Mouse (Mus musculus) heart, embryonic 15.5 days (tissue): ENCODE measurements around the gene Iffo1. TPM values are rescaled to one million over a fixed set of nuclear protein-coding genes. Genes with fewer than 3 reads are reported as not detected.
A peak's percentile ranks its signal among the peaks of the same experiment; 100 is the strongest.
"Not testable (repeated sequence)": the region's sequence is repeated elsewhere in the genome, so short reads cannot be mapped to it uniquely, and the experiment has no call there.

Experiments used
- ATAC-seq: fragments of 200-750 bp; cut with Nextera tagmentation; replicated peaks from 2 replicates; pipeline ENCODE4 v1.8.0; 2017; ENCODE audit warnings: low read depth, moderate TSS enrichment; ENCODE audit not compliant: insufficient number of reproducible peaks, insufficient read depth, low FRiP score
- H3K27ac ChIP-seq: fragments of 300-500 bp; sonication (generic); 2 replicates; pipeline ENCODE4 v1.5.1; 2015; ENCODE audit warnings: mild to moderate bottlenecking, inconsistent platforms
- H3K27me3 ChIP-seq: fragments of 300-500 bp; sonication (generic); 2 replicates; pipeline ENCODE4 v1.6.1; 2015; ENCODE audit warnings: inconsistent platforms
- H3K36me3 ChIP-seq: fragments of 300-500 bp; sonication (generic); 2 replicates; pipeline ENCODE4 v1.6.1; 2015; ENCODE audit warnings: mild to moderate bottlenecking, inconsistent platforms
- H3K4me1 ChIP-seq: fragments of 300-500 bp; sonication (generic); replicated peaks from 2 replicates; pipeline ENCODE4 v1.6.1; 2015; ENCODE audit warnings: inconsistent platforms
- H3K4me2 ChIP-seq: fragments of 300-500 bp; sonication (generic); 2 replicates; pipeline ENCODE4 v1.6.1; 2015; ENCODE audit warnings: inconsistent platforms, mild to moderate bottlenecking, moderate library complexity
- H3K4me3 ChIP-seq: fragments of 300-500 bp; sonication (generic); 2 replicates; pipeline ENCODE4 v1.5.1; 2015; ENCODE audit warnings: mild to moderate bottlenecking, inconsistent platforms
- H3K9ac ChIP-seq: fragments of 300-500 bp; sonication (generic); 2 replicates; pipeline ENCODE4 v1.6.1; 2015; ENCODE audit warnings: mild to moderate bottlenecking, inconsistent platforms
- H3K9me3 ChIP-seq: fragments of 300-500 bp; sonication (generic); replicated peaks from 2 replicates; pipeline ENCODE4 v1.6.1; 2016; ENCODE audit warnings: inconsistent platforms
- WGBS: fragments of 180-500 bp; shearing (Covaris S2); methylation state at CpG from one replicate; pipeline ENCODE4 v1.1.7; 2015; ENCODE audit warnings: mixed read lengths; 5-methylcytosine and 5-hydroxymethylcytosine counted together
- polyA plus RNA-seq: library from polyadenylated mRNA; unstranded; fragments of >200 nt; fragmentation: Nextera tagmentation; extraction: Ambion mirVana; gene quantifications from 2 replicates; pipeline ENCODE4 v1.2.1, GENCODE M21; 2015

The Iffo1 gene
- polyA plus RNA-seq, 1 experiment from 2014 or later = 9.7 TPM

- no peak overlapping the region for H3K27ac ChIP-seq
- no peak for ATAC-seq
- H3K4me3 ChIP-seq = no peak overlapping the region
- no peaks in the 10 kb centered on the region for H3K27me3 ChIP-seq
- no peak overlapping the region for H3K9ac ChIP-seq
- no peak overlapping the region for H3K4me2 ChIP-seq
- WGBS = 88% methylated on average over 4 of the region's 4 CpGs
- peaks cover 18% of the 10 kb centered on the region for H3K4me1 ChIP-seq
- no peaks in the 10 kb centered on the region for H3K9me3 ChIP-seq
- H3K36me3 ChIP-seq = peaks cover 25% of the 10 kb centered on the region; the same call in 1 of the 2 replicates
These were observed 8.6 kb downstream of the Iffo1 start for GRCm38 (mm10) chr6:125153682-125154081.

DNA sequence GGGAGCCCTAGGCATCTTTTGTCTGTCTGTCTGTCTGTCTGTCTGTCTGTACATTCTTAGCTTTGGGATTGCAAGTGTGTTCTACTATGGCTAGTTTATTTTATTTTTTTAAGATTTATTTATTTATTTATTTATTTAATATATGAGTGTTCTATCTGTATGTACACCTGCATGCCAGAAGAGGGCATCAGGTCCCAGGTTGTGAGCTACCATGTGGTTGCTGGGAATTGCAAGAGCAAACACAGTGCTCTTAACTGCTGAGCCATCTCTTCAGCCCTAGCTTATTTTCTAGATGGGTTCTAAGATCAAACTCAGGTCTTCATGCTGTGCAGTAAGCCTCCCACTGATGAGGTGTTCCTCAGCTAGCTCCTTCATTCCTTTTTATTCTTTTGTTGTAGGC is 9.5 kb downstream of the Iffo1 start:
- Histone ChIP-seq H3K36me3 (peaks cover 33% of the 10 kb centered on the region; the same call in 1 of the 2 replicates), H3K4me3 (no peak overlapping the region), H3K27me3 (no peaks in the 10 kb centered on the region), H3K27ac (no peak overlapping the region), H3K4me2 (no peak overlapping the region), H3K9ac (no peak overlapping the region), H3K4me1 (peaks cover 9% of the 10 kb centered on the region), H3K9me3 (no peaks in the 10 kb centered on the region)
- ATAC-seq = no peak

DNA sequence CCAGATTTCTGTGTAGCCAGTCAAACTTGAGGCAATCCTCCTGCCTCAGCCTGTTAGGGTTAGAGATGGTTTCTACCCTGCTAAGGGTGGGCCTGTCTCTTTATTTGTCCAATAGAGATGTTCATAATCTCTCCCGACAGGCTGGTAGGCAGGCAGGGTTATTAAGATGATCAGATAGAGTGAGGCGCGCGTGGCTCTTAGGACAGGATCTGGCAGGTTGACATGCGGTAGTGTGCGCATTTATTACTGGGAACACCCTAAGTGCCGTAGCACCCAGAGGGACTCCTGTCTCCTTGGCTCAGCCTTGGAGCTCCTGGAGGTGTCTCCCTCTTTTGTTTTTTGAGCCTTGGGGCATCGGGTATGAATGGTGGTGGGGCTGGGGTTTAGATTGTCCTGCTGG is 10.2 kb downstream of the Iffo1 start:
- H3K27me3 ChIP-seq = no peaks in the 10 kb centered on the region
- peaks cover 8% of the 10 kb centered on the region for H3K4me1 ChIP-seq
- H3K4me3 ChIP-seq = no peak overlapping the region
- no peak overlapping the region for H3K4me2 ChIP-seq
- H3K27ac ChIP-seq = no peak overlapping the region
- WGBS = 89% methylated on average over 8 of the region's 8 CpGs
- H3K36me3 ChIP-seq = peaks cover 34% of the 10 kb centered on the region; the same call in 1 of the 2 replicates
- H3K9me3 ChIP-seq = no peaks in the 10 kb centered on the region
- no peak for ATAC-seq
- no peak overlapping the region for H3K9ac ChIP-seq

DNA sequence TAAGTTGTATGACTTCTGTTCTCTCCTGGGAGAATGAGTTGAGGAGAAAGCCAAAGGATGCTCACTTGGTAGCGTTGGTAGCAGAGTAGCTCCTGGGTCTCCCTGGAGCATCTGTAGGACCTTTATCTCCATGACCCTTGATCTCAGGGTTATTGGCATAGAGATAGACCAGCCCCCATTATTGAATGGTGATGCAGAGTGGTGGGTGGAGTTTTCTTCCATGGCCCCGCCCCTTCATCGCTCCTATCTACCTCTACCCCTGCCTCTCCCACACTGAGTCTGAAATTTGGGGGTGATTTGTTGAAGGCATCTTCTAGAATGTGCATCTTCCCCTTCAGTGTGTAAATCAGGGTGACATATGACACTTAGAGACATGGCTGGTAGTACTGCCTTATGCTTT is 11.4 kb downstream of the Iffo1 start:
- Histone ChIP-seq H3K4me1 (peaks cover 16% of the 10 kb centered on the region), H3K36me3 (peaks cover 39% of the 10 kb centered on the region; the same call in 1 of the 2 replicates), H3K9ac (no peak overlapping the region), H3K4me2 (no peak overlapping the region), H3K27me3 (no peaks in the 10 kb centered on the region), H3K9me3 (no peaks in the 10 kb centered on the region), H3K4me3 (no peak overlapping the region), H3K27ac (no peak overlapping the region)
- WGBS = 91% methylated on average over 3 of the region's 3 CpGs
- ATAC-seq = no peak

- WGBS = 69% methylated on average over 7 of the region's 7 CpGs
- Histone ChIP-seq H3K4me1 (peaks cover 20% of the 10 kb centered on the region), H3K36me3 (peaks cover 36% of the 10 kb centered on the region; the same call in 1 of the 2 replicates), H3K27me3 (no peaks in the 10 kb centered on the region), H3K27ac (no peak overlapping the region; the same call in 1 of the 2 replicates), H3K9ac (no peak overlapping the region; the same call in 1 of the 2 replicates), H3K4me3 (no peak overlapping the region), H3K4me2 (no peak overlapping the region), H3K9me3 (no peaks in the 10 kb centered on the region)
- no peak for ATAC-seq
These were observed 12.0 kb downstream of the Iffo1 start for GRCm38 (mm10) chr6:125156903-125157614.

DNA sequence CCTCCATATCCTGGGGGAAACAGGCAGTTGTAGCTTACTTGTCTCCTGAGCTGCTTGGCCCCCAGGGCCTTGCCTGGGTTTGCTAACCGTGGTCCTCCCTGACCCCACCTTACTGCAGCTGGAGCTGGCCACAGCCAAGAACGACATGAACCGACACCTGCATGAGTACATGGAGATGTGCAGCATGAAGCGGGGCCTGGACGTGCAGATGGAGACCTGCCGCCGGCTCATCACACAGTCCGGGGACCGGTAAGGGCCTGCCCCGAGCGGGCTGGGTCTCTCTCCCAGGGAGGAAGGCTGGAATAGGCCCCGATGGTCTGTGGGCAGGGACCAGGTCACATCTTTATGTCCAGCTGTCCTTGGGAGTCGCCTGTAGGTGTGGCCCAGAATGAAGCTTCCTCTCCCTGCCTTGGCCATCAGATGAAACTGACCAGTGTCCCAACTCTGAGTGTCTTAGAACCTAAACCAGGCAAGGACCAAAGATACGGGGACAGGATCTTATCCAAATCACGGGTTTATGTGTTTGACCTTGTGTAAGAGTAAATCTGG is 14.0 kb downstream of the Iffo1 start:
- peaks cover 29% of the 10 kb centered on the region for H3K36me3 ChIP-seq
- WGBS = 83% methylated on average over 15 of the region's 15 CpGs
- no peak overlapping the region for H3K4me2 ChIP-seq
- H3K4me3 ChIP-seq = no peak overlapping the region
- no peak overlapping the region for H3K9ac ChIP-seq
- peaks cover 36% of the 10 kb centered on the region for H3K4me1 ChIP-seq
- no peaks in the 10 kb centered on the region for H3K9me3 ChIP-seq
- no peak for ATAC-seq
- no peaks in the 10 kb centered on the region for H3K27me3 ChIP-seq
- H3K27ac ChIP-seq = no peak overlapping the region

- 75% methylated on average over 7 of the region's 7 CpGs for WGBS
These were observed 14.9 kb downstream of the Iffo1 start for GRCm38 (mm10) chr6:125159773-125160557.

GRCm38 (mm10) chr6:125160558-125160853 is 15.5 kb downstream of the Iffo1 start:
- peaks cover 32% of the 10 kb centered on the region for H3K36me3 ChIP-seq
- H3K9ac ChIP-seq = no peak overlapping the region
- no peaks in the 10 kb centered on the region for H3K9me3 ChIP-seq
- ATAC-seq = no peak
- H3K4me2 ChIP-seq = no peak overlapping the region
- peaks cover 39% of the 10 kb centered on the region for H3K4me1 ChIP-seq
- 35% methylated on average over 10 of the region's 10 CpGs for WGBS
- H3K27ac ChIP-seq = peak overlapping the region; percentile 85
- no peaks in the 10 kb centered on the region for H3K27me3 ChIP-seq
- H3K4me3 ChIP-seq = no peak overlapping the region

More at GRCm38 (mm10) chr6:125159773-125160557, 14.9 kb downstream of the Iffo1 start:
- Histone ChIP-seq H3K9ac (no peak overlapping the region), H3K27me3 (no peaks in the 10 kb centered on the region), H3K36me3 (peaks cover 32% of the 10 kb centered on the region), H3K27ac (peak overlapping the region; percentile 85), H3K4me3 (no peak overlapping the region), H3K4me1 (peaks cover 39% of the 10 kb centered on the region), H3K9me3 (no peaks in the 10 kb centered on the region), H3K4me2 (no peak overlapping the region)
- ATAC-seq = no peak

DNA sequence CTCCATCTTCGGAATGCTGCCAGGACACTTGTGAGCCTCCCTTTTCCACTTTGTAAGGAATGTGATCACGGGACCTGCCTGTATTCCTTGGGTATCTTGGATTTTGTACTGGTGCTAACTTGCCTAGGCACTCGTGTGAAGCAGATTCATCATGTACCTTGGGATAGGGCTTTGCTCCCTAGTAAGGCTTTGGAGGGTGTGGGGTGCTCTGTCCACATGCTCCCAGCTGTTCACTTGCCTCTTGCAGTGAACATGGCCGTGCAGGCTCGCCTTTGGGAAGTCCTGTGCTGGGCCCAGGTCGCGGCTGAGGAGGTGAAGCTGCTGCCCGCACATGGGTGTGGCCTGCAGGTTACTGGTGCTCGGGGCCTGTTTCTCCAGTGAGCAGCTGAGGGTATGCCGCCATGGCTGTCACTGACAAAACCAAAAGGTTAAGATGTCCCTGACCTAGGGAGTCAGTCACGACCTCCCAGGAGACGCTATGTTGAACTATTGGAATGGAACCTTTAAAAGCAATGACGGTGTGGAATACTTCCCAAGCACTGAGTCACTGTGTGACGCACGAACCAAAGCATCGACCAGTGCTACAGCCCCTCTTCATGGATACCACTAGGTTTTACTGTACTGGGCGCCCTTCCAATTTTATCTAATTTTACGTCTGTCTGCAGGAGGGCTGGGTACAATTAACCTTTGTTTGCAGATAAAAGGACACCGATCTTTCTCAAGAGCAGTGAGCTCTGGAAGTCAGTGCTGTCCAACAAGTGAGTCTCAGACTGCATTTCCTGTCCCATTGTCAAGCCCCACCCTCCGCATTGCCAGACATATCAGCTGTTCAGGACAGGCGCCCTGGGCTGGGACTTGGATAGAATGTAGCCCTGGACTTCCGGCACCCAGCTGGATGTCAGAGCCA is 16.1 kb downstream of the Iffo1 start:
- Histone ChIP-seq H3K27ac (peak overlapping the region; percentile 85), H3K9me3 (no peaks in the 10 kb centered on the region), H3K4me3 (peak overlapping the region; percentile 94), H3K4me1 (peaks cover 39% of the 10 kb centered on the region), H3K27me3 (no peaks in the 10 kb centered on the region), H3K4me2 (peak overlapping the region; percentile 77), H3K9ac (peak overlapping the region; percentile 19), H3K36me3 (peaks cover 32% of the 10 kb centered on the region)
- no peak; the same call in 1 of the 2 replicates for ATAC-seq
- whole genome bisulfite sequencing = 14% methylated on average over 22 of the region's 22 CpGs

DNA sequence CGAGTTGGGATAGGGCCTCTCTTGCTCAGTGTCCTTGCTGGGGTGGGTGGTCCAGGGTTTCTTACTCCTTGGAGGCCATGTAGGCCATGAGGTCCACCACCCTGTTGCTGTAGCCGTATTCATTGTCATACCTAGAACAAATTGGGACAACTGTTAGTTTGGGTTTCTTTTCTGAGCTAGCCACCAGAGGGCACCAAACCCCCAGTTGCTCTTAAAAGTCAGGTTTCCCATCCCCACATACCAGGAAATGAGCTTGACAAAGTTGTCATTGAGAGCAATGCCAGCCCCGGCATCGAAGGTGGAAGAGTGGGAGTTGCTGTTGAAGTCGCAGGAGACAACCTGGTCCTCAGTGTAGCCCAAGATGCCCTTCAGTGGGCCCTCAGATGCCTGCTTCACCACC is 16.9 kb downstream of the Iffo1 start:
- H3K4me3 ChIP-seq = peak overlapping the region; percentile 94
- peak overlapping the region; percentile 85 for H3K27ac ChIP-seq

More for the DNA sequence above, 16.9 kb downstream of the Iffo1 start:
- H3K36me3 ChIP-seq = peaks cover 32% of the 10 kb centered on the region
- 4% methylated on average over 4 of the region's 5 CpGs for WGBS
- H3K4me1 ChIP-seq = peaks cover 42% of the 10 kb centered on the region
- peak overlapping the region; percentile 77 for H3K4me2 ChIP-seq
- not testable (repeated sequence) for H3K27me3 ChIP-seq, ATAC-seq, H3K9me3 ChIP-seq, H3K9ac ChIP-seq
